Mouse (Mus musculus) colon, adult 2 months (tissue): ENCODE data around the gene Il1r1. TPM values are rescaled to one million over a fixed set of nuclear protein-coding genes. Genes with fewer than 3 reads are reported as not detected.

Source experiments
- polyA plus RNA-seq: library from polyadenylated mRNA; depleted of rRNA; stranded (reverse); fragments of >200 nt; gene quantifications from 2 replicates; pipeline ENCODE4 v1.2.3, GENCODE M21; 2012; rRNA removed

The Il1r1 gene
- polyA plus RNA-seq, result 5.8 and 7.0 TPM in 2 replicates

GRCm38 (mm10) chr1:40224539-40225284 is at the start of gene Il1r1:
TSS of gene Il1r1 (plus strand) at chr1:40225080.

GRCm38 (mm10) chr1:40324457-40324856 is 99.6 kb downstream of the Il1r1 start, which contains the start of gene Il1rl2:
TSS of gene Il1rl2 (plus strand) at chr1:40324610.

Other genes starting within 250 kb of the Il1r1 start
- gene Il1r2, start 151.0 kb upstream of the Il1r1 start, polyA plus RNA-seq, result 0.20 TPM in 1 of 2 replicates, not detected in the other
- gene Il1rl2, start 99.5 kb downstream of the Il1r1 start, polyA plus RNA-seq, result 1.1 and 1.4 TPM in 2 replicates
- 0.84 and 1.1 TPM in 2 replicates for gene Il1rl1, start 204.5 kb downstream of the Il1r1 start, polyA plus RNA-seq
- gene Il18r1, start 240.5 kb downstream of the Il1r1 start, polyA plus RNA-seq, result 0.07 and 0.12 TPM in 2 replicates